Mouse (Mus musculus) liver, adult 2 months (tissue): ENCODE results near the gene Slc19a1.

Source experiments
- CTCF ChIP-seq: fragments of 200-500 bp; IDR thresholded peaks from 2 replicates; pipeline ENCODE4 v1.5.1; 2011; ENCODE audit warnings: low read depth, low read length, control low read depth
- POLR2A ChIP-seq: fragments of 200-500 bp; IDR thresholded peaks from 2 replicates; pipeline ENCODE4 v1.6.1; 2011; ENCODE audit warnings: low read length, control low read depth; ENCODE audit not compliant: insufficient read depth; ENCODE audit errors: extremely low read depth

- TF ChIP-seq CTCF: no peak
- TF ChIP-seq POLR2A: no peak
These were observed 72.3 kb downstream of the Slc19a1 start for GRCm38 (mm10) chr10:77104327-77104726.
